Mouse (Mus musculus): ENCODE results near the gene Acsl6.
"Not testable (repeated sequence)": the region's sequence is repeated elsewhere in the genome, so short reads cannot be mapped to it uniquely, and the experiment has no call there.

The Acsl6 gene

DNA sequence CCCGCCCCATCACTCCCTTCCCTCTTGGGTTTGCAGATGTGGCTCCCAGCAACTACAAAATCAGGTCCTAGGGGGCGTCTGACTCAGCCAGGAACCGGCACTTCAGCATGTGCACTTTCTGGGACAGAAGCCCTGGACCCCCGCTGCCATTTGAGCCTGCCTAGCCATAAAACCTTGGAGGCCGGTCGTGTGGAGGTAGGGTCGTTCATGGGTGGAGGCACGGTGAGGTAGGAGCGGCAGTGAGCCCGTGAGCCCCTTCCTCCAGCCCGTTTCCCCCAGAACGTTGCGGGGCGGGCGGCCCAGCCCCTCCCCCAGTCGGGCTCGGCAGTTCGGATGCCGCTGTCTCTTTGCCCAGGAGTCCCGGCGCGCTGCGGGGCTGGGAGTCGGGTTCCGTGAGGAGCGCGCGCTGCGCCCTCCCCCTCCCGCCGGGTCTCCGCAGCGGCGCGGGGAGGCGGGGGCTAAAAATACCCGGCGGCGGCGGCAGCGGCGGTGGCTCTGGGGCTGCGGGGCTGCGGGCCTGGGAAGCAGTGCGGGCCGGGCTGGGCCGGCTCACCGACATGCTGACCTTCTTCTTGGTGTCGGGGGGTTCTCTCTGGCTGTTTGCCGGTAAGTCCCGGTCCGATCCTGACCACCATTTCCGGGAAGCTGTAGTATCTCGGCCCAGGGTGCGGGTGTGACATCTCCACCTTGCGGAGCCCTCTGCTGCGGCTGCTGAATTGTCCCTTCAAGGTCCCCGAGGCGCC lies at the start of gene Acsl6:
Acsl6 (plus strand) TSS at position 71 of the 743 bp plus-strand sequence.
- DNase-seq (ENCODE audit: low spot score in 2 of 2) = no peak

DNA sequence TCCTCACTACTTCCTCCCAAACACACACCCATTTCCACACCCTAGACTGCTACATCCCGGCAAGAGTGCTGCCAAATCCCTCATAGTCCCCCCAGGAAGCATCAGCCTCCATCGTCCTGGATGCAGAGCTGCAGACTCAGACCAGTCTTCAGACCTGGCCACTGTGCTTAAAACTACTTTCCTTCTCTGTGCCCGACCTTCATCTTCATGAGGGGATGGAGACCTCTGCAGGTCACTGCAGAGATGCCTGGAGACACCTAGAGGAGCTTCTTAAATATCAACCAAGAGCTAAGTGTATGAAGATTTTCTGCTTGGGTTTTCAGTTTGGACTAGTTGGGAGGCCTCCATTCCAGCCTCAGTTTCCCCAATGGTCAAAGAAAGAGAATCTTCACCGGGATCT lies 49.5 kb upstream of the Acsl6 start:
- no peak for DNase-seq (ENCODE audit: low spot score in 2 of 2)

DNA sequence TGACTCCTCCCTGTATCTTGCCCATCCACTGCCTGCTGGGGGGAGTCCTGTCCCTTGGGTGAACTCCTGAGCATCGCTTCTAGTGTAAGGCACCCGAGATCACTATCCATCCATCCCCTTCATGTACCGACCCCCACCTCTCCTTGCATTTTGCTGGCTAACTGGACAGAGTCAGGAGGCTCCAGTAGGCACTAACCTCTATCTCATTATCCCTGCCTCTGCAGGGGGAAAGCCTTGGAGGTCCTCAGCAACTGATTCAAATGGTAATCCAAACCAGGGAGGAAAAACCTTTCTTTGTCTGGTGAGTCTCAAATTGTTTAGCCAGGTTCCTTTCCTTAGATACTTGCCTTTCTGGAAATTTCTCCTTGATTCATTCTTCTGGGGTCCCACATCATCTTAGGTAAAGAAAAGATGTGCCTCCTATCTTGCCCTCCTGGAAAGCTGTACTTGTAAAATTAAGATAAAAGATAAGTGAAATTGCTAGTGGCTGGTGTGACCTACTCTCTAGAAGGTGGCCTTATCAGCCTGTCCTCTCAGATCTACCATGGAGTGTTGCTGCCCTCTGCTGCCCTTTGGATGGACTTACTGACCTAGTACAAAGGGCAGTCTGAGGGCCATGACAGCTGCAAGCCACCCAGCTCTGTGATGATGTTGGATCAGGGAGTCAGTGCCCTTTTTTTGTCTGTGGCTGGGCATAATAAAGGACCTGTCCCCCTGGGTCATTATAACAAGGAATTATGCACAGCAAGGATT lies 46.8 kb upstream of the Acsl6 start:
- peak; percentile 9 to 68 for DNase-seq (ENCODE audit: low spot score in 2 of 2)

DNA sequence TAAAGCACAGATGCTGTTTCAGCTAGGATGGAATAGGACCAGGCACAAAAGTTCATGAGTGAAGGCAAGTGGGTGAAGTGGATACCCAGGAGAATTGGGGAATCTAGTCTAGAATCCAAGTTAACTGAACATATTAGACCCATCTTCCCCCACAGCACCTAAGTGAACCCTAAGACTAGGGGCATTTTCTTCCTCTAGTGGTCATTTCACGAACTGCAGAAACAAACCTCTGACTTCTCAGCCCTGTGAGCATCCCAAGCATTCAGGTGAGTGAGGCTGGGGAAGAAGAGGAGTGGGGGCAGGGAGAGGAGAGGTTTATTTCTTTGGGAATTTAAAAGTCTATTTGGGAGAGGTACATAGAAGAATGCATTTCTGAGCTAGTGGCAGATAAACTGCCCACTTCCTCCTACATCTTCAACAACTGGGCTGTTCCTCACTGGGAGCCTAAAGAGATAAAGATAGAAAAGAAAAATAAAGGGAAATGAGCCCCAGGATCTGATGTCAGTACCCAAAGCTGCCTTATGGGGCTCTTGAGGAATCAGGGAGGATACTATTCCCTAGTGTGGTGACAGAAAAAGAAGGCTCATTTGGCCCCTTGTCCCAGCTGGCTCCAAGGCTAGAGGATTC lies 40.1 kb upstream of the Acsl6 start:
- no peak for DNase-seq (ENCODE audit: low spot score in 2 of 2)

DNA sequence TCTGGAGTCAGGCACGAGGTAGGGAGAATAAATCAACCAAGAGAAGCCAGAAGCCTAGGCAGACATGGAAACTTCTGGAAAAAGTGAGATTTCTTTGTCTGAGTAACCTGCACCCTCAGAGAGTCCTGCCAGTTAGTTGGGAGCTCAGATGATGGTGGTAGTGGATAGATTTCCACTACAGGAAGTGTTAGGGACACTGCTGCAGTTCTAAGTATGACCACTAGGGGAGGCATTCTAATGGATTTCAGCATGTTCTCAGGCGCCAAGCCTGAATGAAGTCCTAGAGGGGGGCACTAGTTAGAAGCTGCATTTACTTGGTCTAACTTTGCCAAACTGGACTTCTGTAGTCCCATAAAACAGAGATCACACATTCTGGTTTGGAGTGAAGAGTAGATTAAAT lies 39.1 kb upstream of the Acsl6 start:
- peak in 1 of 2 experiments; percentile 57 for DNase-seq (ENCODE audit: low spot score in 2 of 2)

DNA sequence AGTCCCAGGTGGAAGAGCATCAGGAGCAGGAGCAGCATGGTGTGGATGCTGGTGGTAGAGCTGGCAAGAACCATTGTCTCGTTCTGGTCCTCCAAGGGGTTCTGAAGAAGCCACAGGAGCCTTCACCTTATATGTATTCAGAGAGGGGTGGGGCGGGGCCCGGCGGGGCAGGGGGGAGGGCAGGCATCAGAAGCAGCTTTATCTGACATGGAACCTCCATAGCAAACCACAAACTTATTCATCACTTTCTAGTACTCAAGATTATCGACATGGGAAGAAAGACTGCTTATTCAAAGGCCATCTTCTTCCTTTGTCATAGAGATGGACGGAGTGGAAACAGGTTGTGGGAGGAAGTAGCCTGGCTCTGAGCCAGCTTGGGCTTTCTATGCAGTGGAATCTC lies 36.4 kb upstream of the Acsl6 start, which contains the start of gene Il3:
Il3 (minus strand) TSS at position 101 of the 400 bp plus-strand sequence.
- DNase-seq (ENCODE audit: low spot score in 2 of 2) = no peak

DNA sequence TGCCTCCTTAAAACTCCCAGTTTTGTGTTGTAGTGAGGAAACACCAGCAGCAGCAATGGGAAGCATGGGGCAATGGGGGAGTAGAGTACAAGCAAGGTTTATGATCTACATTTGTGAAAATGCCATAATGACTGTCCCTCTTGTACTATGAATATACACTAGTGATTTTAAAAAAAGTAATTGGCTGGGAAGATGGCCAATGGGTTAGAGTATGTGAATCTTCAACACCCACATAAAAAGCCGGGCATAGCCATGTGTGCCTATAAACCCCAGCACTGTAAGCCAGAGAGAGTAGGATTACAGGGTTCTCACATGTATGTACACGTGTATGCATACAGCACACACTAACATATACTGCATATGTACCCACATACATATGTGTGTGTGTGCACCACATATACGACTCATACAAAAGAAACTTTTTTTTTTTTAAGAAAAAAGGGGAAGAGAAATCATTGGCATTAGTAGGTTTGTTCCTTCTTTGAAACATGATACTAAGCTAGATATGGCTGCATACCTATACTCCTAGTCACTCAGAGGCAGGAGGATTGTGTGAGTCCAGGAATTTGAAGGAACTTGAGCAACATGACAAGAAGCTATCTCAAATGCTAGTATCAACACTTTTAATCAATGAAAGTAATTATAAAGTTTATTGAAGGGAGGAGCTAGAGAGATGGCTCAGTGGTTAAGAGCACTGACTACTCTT lies 34.3 kb upstream of the Acsl6 start:
- peak in 1 of 2 experiments; percentile 4 for DNase-seq (ENCODE audit: low spot score in 2 of 2)

DNA sequence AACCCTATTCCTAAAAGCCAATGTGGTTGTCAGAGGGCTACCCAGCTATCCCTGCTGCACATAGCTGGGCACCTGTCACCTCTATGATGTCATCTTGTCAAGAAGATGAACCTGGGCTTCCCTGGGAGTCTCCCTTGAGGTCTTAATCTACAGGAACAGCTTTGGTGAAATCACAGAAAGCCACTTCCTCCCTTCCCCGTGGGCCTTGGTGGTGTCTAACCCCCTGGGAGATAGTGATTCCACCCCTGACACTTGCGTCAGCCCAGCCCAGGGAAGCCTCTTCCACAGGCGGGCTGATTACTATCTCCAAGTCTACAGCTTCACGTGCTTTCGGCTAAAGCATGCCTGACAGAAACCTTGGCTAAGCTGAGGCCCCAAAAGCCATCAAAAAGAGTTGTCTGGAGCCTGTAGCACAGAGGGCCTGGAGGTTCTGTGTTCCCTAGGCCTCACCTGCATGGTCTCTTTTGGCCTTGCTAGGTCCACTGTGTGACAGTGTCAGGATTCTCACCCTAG lies 32.1 kb upstream of the Acsl6 start:
- DNase-seq (ENCODE audit: low spot score in 2 of 2) = no peak

DNA sequence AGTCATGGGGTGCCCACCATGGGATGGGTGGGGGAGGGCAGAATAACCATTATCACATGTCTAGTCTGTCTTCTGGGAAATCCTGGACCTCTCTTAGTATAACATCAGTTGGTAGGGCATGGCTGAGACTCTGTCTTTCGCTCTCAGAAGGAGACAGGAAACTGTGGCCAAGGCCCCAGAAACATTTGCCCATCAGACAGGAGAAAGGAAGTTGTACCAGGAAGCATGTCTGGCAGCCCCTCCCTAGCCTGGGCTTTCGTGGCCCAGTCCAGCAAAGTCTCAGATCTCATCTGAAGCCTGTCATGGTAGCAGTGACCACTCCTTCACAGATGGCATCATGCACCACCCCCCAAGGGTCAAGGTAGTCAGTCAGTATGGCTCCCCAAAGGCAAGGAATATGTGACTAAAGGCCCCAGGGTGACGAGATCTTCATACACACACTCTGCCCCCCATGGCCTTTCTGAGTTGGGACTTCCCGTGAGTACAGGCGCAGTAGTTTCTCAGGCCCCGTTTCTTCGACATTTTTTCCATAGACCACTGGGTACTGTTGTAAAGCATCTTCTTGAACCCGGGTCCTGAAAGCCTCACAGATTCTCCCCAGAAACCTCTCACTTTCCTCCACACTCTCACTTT lies 15.7 kb upstream of the Acsl6 start:
- DNase-seq (ENCODE audit: low spot score in 2 of 2) = no peak

DNA sequence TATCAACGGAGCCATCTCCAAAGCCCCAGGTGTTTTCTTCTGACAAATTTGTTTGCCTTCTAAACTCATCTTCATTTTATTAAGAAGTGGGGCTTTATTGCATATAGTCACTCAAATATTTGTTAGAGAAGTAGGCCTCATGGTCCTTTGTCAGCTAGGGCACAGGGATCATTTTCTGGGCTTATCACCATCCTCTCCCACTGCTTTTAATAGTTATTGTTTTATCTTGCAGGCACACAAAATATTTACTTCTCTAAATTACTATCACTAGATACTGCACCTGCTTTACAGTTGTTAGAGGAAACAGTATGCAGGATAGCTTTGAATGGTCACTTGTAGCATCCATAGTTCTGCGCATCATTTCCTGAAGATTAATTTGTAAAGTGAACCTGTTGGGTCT lies 11.4 kb upstream of the Acsl6 start:
- no peak for DNase-seq (ENCODE audit: low spot score in 2 of 2)

DNA sequence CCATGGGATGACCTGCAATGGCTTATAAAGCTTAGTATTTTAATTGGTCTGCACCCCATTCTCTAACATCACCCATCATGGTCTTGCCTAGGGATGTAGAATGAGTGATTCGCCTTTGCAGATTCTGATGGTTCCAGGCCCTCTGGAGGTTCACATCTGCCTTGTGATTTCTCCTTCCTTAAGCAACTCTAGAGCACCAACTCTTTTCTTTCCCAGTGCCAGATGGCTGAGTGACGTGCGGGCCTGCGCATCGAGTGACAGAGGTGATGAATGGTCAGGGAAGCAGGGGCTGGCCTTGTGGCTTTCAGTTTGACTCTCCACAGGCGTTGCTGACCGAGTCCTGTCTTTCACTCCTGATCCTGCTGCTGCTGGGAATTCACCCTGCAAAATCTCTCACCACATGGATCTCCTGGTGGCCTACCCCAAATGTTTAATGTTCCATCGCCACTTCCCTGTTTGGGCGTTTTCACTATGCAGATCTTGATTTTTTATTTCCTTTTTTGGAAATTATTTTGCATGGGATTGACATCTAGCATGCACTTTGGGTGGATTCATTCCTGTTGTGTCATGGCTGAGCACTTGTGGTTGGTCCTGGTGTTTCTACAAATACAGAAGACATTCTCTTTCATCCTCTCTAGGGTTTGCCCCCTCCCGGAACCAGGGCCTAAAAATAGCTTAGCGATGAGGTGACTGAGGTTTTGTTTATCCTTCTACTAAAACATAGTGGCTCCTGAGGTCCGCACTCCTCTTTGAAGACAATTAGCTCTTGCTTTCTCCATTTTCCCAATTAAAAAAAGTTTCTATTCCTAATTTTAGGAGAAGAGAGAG lies 9.4 kb upstream of the Acsl6 start:
- DNase-seq (ENCODE audit: low spot score in 2 of 2) = no peak

DNA sequence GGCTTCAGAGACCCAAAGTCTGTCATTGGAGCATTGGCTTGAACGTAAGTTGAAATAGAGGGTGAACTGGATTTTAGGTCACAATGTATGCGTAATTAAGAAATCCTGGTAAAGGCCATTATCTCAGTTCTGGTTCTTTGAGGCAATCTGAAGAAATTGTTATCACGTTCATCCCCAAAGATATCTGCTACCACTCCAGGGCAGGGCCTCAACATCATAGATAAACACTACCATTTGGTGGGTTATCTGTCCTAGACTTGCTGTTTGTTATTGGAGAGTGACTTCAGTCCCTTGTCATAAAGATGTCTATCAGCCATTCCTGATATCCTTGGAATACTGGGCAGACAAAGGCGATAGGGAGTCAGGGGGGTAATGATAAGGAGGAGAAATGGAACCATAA lies 7.6 kb upstream of the Acsl6 start:
- no peak for DNase-seq (ENCODE audit: low spot score in 2 of 2)

DNA sequence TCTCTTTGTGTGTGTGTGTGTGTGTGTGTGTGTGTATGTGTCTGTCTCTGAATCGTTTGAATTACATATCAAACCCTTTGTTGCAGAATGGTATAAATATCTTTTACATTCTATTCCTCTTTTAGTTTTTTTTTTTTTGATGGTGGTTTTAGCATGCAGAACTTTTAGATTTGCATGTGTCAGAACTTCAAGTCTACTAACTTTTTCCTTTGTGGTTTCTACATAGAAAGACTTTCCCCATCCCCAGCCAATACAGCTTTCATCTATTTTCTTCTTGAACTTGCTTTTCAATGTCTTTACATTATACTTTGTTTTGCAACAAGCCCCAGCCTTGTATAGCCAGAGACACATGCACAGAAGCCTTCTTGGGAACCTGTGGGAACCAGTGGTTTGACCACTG lies 6.9 kb upstream of the Acsl6 start:
- no peak for DNase-seq (ENCODE audit: low spot score in 2 of 2)

DNA sequence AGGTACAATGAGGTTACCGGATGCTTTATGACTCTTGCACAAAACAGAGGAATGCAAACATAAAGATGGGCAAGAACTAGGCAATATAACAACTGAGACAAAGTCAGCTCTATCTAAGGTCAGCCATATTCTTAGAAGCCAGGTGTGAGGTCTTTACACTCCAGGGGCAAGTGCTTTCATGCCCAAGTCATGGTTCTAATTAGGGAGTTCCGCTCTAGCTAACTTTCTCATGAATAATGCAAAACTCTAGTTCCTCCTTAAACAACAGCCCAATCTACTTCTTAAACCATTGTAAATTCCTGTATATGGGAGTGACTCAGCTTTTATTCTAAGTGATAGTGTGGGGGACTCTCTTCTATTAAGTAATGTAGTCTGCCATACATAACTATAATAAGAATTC lies 6.1 kb upstream of the Acsl6 start:
- not testable (repeated sequence) for DNase-seq (ENCODE audit: low spot score in 2 of 2)

DNA sequence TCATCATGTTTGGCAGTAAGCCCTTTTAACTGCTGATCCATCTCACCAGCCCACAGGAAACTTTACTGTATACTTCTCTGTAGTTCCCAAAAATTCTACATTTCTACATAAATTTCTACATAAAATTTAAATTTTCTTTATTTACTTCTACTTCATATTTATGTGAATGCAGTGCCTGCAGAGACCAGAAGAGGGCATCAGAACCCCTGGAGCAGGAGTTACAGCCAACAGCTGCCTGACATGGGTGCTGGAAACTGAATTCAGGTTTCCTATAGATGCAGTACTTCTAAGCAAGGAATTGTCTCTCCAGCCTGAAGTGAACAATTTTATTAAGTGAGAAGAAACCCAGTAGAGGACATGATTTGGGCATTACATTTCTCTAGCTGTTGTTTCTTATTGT lies 4.8 kb upstream of the Acsl6 start:
- DNase-seq (ENCODE audit: low spot score in 2 of 2) = no peak

DNA sequence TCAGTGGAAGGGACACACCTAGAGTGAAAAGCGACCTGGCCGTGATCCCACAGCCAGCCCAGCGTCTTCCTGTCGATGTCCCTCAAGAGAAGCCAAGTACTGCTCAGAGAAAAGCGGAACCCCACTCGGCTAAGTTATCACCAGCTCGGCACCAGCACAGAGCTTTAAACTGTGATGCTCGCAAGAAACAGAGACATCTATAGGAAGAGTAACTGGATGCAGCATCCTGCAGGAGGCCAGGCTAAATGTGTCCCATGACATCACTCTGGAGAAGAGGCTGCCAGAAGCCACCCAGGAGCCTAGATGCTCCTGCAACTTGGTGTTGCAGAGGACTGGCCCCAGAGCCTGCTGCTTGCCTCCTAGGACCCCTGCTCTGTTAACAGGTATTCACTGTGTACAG lies 1.6 kb upstream of the Acsl6 start:
- peak in 1 of 2 experiments; percentile 59 for DNase-seq (ENCODE audit: low spot score in 2 of 2)

DNA sequence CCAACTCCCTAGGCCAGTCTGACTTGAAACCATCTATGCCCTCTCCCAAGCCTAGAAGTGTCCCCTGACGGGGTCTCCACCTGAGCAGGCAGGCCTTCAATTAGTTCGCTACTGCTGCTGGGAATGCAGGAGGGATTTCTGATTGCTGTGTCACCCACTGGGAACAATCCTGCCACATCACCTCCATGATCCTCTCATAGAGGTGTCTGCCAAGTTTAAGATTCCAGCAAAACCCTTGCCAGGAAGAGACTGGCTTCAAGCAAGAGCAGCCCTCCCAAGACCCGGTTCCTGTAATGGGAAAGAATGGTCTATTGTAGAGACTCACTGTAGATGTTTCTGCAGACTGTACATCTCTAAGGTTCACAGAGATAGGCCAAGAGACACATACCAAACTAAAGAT lies 992 bp upstream of the Acsl6 start:
- DNase-seq (ENCODE audit: low spot score in 2 of 2) = no peak

DNA sequence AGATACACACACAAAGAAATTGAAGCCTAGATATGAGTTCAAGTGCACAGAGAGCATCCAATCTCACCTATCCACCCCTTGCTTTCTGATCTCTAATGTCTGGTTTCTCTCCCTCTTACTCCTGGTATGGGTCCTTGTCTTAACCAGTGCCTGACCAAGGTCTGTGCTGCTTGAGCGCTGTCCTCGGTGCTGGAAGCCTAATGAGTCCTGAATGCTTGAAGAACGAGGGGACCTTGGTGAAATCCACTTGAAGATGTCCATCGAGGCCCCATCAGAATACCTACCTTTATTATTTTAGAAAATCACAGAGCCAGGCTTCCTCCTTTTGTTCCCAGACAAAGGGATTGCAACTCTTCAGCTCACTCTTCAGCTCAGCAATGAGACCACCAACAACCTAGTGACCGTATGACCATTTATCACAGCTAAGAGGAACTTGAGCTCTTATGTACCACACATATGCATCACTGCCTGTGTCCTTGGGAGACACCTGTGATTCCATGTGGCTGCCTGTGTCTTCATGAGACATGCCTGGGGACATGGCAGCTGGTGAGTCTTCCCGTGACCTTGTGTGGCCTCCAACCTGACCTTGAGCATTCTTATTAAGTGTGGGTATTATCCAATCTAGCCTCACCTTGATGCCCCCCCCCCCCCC lies 396 bp upstream of the Acsl6 start:
- DNase-seq (ENCODE audit: low spot score in 2 of 2) = no peak

DNA sequence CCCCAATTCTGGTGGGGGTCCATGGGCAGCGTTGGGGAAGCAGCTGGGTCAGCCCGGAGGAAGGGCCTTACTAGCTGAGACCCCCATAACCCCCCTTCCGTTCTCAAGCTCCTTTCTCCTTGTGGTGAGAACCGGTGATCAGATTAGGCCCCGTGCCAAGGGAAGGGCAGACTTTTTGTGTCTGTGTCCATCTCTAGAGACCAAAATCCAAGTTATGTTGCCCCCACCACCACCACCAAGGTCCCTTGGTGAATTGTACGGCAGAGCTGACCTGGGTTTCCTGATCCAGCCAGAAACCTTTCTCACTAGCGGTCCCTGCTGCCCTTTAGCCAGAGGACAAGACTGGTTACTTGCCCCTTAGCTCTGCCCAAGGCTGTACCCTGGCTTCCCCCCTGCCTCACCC lies 874 bp downstream of the Acsl6 start:
- no peak for DNase-seq (ENCODE audit: low spot score in 2 of 2)

DNA sequence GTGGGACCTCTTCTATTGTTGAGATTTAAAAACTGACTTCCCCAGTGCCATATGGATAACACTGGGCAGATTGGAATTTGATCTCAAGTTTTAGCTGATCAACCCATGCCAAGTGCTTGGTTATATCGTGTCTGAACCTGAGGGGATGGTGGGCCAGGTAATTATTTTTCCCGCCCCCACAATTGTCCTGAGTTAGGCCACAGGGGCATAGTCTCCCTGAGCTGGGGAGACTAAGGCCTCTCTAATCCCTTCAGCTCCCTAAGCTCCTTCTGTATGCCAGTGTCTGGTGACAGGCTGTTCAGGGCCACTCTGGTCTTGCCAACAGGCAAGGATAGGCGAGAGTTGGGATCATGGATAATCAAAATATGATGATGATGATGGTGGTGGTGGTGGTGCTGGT lies 1.7 kb downstream of the Acsl6 start:
- DNase-seq (ENCODE audit: low spot score in 2 of 2) = no peak
